Mouse (Mus musculus) thymus, adult 2 months (tissue): ENCODE data around the gene Psmf1. TPM values are rescaled to one million over a fixed set of nuclear protein-coding genes. Genes with fewer than 3 reads are reported as not detected.

Experiments used
- DNase-seq: peaks from one replicate; pipeline ENCODE4 v3.0.0; 2021
- H3K27ac ChIP-seq: fragments of 200-500 bp; 2 replicates; pipeline ENCODE4 v1.5.1; 2012; ENCODE audit warnings: low read length, control low read depth; ENCODE audit not compliant: control insufficient read depth, insufficient read depth
- H3K27me3 ChIP-seq: fragments of 200-500 bp; 2 replicates; pipeline ENCODE4 v1.6.1; 2012; ENCODE audit warnings: mild to moderate bottlenecking, low read length, moderate library complexity, mixed read lengths; ENCODE audit not compliant: control insufficient read depth, insufficient read depth
- H3K36me3 ChIP-seq: fragments of 200-500 bp; 2 replicates; pipeline ENCODE4 v1.6.1; 2012; ENCODE audit warnings: mild to moderate bottlenecking, low read length, moderate library complexity; ENCODE audit not compliant: control insufficient read depth, insufficient read depth
- H3K4me1 ChIP-seq: fragments of 200-500 bp; replicated peaks from 2 replicates; pipeline ENCODE4 v1.6.1; 2012; ENCODE audit warnings: low read length; ENCODE audit not compliant: control insufficient read depth, insufficient read depth
- H3K4me3 ChIP-seq: fragments of 200-500 bp; 2 replicates; pipeline ENCODE4 v1.5.1; 2012; ENCODE audit warnings: mild to moderate bottlenecking, low read length, control low read depth, moderate library complexity; ENCODE audit not compliant: control insufficient read depth, insufficient read depth
- CTCF ChIP-seq: fragments of 200-500 bp; IDR thresholded peaks from 2 replicates; pipeline ENCODE4 v1.5.1; 2012; ENCODE audit warnings: mild to moderate bottlenecking, control low read depth, low read length, moderate library complexity, borderline replicate concordance; ENCODE audit not compliant: control insufficient read depth, poor library complexity, insufficient read depth; ENCODE audit errors: extremely low read depth
- POLR2A ChIP-seq: fragments of 200-500 bp; IDR thresholded peaks from 2 replicates; pipeline ENCODE4 v1.6.1; 2012; ENCODE audit warnings: mild to moderate bottlenecking, low read length, control low read depth, moderate library complexity; ENCODE audit not compliant: control insufficient read depth, poor library complexity, insufficient read depth; ENCODE audit errors: extremely low read depth
- WGBS: fragments of 180-500 bp; shearing (Covaris S2); methylation state at CpG from one replicate; pipeline ENCODE4 v1.1.7; 2018; 5-methylcytosine and 5-hydroxymethylcytosine counted together
- polyA plus RNA-seq: library from polyadenylated mRNA; depleted of rRNA; stranded (reverse); fragments of >200 nt; gene quantifications from 2 replicates; pipeline ENCODE4 v1.2.3, GENCODE M21; 2012; rRNA removed

Psmf1 gene
- polyA plus RNA-seq, result 63.4 and 67.9 TPM in 2 replicates

- DNase-seq, result no peak
- no peak within 1 kb of the TSS for H3K4me3 ChIP-seq
- H3K27ac ChIP-seq, result no peak within 1 kb of the TSS
- H3K36me3 ChIP-seq, result no peaks in the 10 kb centered on the region
- H3K27me3 ChIP-seq, result no peaks in the 10 kb centered on the region
- TF ChIP-seq CTCF (no peak), POLR2A (no peak)
- no peaks in the 10 kb centered on the region; the same call in none of the 2 replicates for H3K4me1 ChIP-seq
Measured at GRCm38 (mm10) chr2:151743845-151744244, at the start of gene Psmf1. Psmf1 (minus strand) TSS chr2:151744186.

GRCm38 (mm10) chr2:151791156-151791555, 47.2 kb upstream of the Psmf1 start:
- H3K36me3 ChIP-seq, result no peaks in the 10 kb centered on the region
- WGBS, result 56% methylated on average over 5 of the region's 5 CpGs
- H3K27me3 ChIP-seq, result no peaks in the 10 kb centered on the region
- H3K4me3 ChIP-seq, result no peak overlapping the region
- H3K4me1 ChIP-seq, result no peaks in the 10 kb centered on the region
- H3K27ac ChIP-seq, result no peak overlapping the region
- TF ChIP-seq POLR2A, result no peak
- TF ChIP-seq CTCF, result no peak
- no peak for DNase-seq

GRCm38 (mm10) chr2:151790169-151790568, 46.2 kb upstream of the Psmf1 start:
- Histone ChIP-seq H3K36me3 (no peaks in the 10 kb centered on the region), H3K4me1 (no peaks in the 10 kb centered on the region), H3K27me3 (no peaks in the 10 kb centered on the region), H3K4me3 (no peak overlapping the region), H3K27ac (no peak overlapping the region)
- WGBS, result 56% methylated on average over 7 of the region's 7 CpGs
- no peak for DNase-seq
- TF ChIP-seq POLR2A (no peak), CTCF (no peak)

GRCm38 (mm10) chr2:151788221-151788977, 44.4 kb upstream of the Psmf1 start:
- Histone ChIP-seq H3K4me1 (no peaks in the 10 kb centered on the region), H3K27me3 (no peaks in the 10 kb centered on the region), H3K27ac (no peak overlapping the region), H3K4me3 (no peak overlapping the region), H3K36me3 (no peaks in the 10 kb centered on the region)
- 80% methylated on average over 7 of the region's 7 CpGs for WGBS
- no peak for TF ChIP-seq POLR2A
- no peak for DNase-seq

GRCm38 (mm10) chr2:151783493-151783892, 39.5 kb upstream of the Psmf1 start:
- Histone ChIP-seq H3K4me3 (no peak overlapping the region), H3K27ac (no peak overlapping the region), H3K27me3 (no peaks in the 10 kb centered on the region), H3K4me1 (no peaks in the 10 kb centered on the region), H3K36me3 (no peaks in the 10 kb centered on the region)
- TF ChIP-seq CTCF (no peak), POLR2A (no peak)
- no peak for DNase-seq
- 86% methylated on average over 2 of the region's 2 CpGs for WGBS

GRCm38 (mm10) chr2:151777366-151777765, 33.4 kb upstream of the Psmf1 start:
- no peaks in the 10 kb centered on the region for H3K27me3 ChIP-seq
- TF ChIP-seq CTCF (no peak), POLR2A (no peak)
- H3K4me1 ChIP-seq, result no peaks in the 10 kb centered on the region
- no peak overlapping the region for H3K4me3 ChIP-seq
- DNase-seq, result no peak
- no peaks in the 10 kb centered on the region for H3K36me3 ChIP-seq
- no peak overlapping the region for H3K27ac ChIP-seq
- WGBS, result 92% methylated on average over 3 of the region's 3 CpGs

- no peaks in the 10 kb centered on the region for H3K27me3 ChIP-seq
- no peaks in the 10 kb centered on the region for H3K36me3 ChIP-seq
- no peak overlapping the region for H3K27ac ChIP-seq
- no peak for TF ChIP-seq CTCF
- H3K4me3 ChIP-seq, result no peak overlapping the region
- no peak for DNase-seq
- 90% methylated on average over 8 of the region's 8 CpGs for WGBS
- H3K4me1 ChIP-seq, result no peaks in the 10 kb centered on the region
Measured at GRCm38 (mm10) chr2:151773476-151773875, 29.5 kb upstream of the Psmf1 start.
